Mouse (Mus musculus): ENCODE data around the gene Pfdn6.
A peak's percentile ranks its signal among the peaks of the same experiment; 100 is the strongest.

Pfdn6 gene

DNA sequence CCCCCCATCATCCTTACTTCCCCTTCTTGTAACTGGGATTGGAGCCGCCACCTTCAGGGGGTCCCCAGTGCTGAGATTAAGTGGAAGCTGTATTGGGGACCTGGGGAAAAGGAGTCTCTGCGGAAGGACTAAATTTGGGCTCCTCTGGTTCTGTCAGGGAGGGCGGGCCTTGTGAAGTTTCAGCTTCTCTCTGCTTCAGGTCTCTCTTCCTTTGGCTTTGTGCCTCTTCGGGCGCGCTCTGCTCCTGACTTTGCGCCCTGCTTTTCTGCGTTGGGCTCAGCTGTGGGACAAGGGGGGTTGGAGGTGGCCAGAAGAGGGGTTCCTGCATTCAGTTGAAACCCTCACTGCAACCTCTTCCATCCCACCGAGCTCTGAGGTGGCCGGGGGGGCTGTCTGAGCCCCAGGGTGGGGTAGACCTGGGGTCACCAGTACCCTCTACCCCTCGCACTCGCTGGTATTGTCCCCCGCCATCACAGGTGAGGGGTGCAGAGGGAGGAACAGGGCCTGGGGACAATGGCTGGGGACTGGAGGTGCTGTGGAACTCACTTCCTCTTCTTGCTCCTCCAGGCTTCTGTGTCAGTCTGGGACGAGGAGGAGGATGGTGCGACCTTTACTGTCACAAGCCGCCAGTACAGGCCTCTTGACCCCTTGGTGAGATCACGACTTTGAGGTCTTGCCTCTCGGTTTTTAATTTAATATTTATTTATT lies 8.8 kb downstream of the Pfdn6 start:
- no peak for DNase-seq

- peak; percentile 48 to 61 for DNase-seq
Observed at GRCm38 (mm10) chr17:33930280-33931158, 9.6 kb downstream of the Pfdn6 start.

DNA sequence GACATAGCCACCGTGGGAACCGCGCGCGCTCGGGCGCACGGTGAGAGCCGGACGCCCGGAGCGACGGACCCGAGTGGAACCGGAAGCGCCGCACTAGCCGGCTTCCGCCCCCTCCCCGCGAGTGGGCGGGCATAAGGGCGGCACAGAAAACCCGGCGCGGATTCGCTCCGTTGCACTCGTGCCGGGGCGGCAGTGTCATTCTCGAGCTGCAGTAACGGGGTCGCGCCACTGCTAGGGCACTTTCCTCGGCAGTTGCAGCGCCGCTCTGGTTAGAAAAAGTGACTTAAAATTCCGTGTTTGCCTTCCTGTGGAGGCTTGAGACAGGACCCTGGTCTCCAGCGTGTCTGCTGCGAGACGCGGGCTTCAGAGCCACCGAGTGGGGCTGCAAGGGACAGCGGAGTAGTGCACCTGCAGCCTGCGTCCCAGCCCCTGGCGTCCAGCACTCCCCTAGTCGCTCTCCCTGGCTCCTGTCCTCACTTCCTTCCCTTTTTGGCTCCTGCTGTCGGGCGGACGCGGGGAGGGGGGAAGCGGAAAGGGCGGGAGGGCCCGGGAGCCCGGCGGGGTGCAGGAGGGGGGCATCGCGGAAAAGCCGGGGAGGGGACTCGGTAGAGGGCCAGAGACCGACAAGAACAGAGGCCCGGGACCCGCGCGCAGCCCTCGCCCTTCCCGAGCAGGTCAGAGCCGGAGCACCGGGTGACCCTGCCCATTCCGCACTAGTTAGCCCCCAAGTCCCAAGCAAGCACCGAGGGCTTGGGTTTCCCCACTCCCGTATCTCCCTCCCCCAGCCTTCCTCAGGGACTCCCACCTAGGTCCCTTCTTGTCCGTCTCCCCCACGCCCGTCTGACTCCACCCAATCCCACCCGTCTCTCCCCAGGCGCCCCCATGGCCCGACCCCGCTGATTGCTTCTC lies 10.5 kb downstream of the Pfdn6 start, which contains the start of gene Rgl2:
Gene Rgl2 (plus strand): TSS at position 173 of the 909 bp plus-strand sequence.
- DNase-seq = peak; percentile 96

DNA sequence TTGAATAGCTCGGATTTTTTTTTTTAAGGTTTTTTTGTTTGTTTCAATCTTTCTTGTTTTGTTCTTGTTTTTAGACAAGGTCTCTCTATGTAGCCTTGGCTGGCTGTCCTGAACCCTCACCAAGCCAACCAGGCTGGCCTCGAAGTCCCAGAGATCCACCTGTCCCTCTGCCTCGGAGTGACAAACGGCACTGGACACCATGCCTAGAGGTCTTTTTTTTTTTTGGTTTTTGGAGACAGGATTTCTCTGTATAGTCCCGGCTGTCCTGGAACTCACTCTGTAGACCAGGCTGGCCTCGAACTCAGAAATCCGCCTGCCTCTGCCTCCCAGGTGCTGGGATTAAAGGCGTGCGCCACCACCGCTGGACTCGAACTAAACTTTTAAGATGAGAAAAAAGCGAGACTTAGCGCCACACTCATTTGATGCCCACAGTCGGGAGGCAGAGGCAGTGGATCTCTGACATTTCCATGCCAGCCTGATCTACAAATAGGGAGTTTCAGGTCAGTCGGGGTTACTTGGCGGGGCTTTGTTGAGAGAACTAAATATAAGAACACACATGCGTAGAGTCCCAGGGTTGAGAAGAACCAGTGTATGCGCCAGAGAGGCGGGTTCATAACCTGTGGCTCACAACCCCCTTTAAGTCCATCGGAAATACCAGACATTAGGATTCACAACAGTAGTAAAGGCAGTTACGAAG lies 11.7 kb downstream of the Pfdn6 start:
- DNase-seq = no peak

- DNase-seq = no peak
Observed at GRCm38 (mm10) chr17:33926207-33926932, 13.8 kb downstream of the Pfdn6 start.

- no peak for DNase-seq
Observed at GRCm38 (mm10) chr17:33925406-33926116, 14.6 kb downstream of the Pfdn6 start.

- DNase-seq = peak in 1 of 2 experiments; percentile 39
Observed at GRCm38 (mm10) chr17:33924577-33925283, 15.4 kb downstream of the Pfdn6 start.

GRCm38 (mm10) chr17:33921361-33921760 lies 18.8 kb downstream of the Pfdn6 start:
- no peak for DNase-seq

- peak; percentile 88 to 92 for DNase-seq
Observed at GRCm38 (mm10) chr17:33920282-33921097, 19.7 kb downstream of the Pfdn6 start.

DNA sequence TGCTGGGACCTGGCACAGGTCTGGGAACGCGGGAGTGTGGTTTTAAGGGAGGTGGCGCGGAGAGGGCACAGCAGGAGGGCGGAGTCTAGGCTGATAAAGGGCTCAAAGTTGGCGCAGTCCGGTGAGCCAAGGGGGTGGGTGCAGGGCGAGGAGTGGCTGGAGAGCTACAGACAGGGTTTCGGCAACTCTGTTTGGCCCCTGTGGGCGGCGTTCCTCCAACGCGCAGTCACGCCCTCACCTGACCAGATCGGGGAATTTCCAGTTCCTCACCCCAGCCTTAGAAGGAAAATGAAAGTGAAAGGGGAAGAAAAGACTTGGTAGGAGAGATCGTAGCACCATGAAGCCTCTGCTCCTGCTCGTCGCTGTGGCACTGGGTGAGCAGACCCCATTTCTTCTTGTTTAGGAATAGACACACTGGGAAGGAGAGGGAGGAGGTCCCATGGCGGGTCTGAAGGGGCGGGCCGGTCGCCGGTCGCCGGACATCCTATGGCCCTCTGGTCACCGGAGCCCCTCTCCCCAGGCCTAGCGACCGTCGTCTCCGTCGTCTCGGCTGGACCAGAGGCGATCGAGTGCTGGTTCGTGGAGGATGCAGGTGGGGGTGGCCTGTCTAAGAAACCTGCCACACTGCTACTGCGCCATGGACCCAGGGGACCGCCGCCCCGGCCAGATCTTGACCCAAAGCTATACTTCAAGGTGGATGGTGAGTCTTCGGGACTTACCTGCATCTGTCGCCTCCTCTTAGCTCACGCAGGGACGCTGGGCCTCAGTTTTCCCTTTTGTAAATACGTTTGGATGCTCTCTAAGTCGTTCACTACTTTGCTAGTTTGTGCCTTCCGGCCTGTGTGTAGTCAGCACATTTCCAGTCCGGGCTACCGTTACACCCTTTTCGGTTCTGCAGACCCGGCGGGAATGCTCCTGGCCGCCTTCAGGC lies 20.5 kb downstream of the Pfdn6 start:
- peak; percentile 55 to 64 for DNase-seq

GRCm38 (mm10) chr17:33918293-33919203 lies 21.6 kb downstream of the Pfdn6 start:
- no peak for DNase-seq

GRCm38 (mm10) chr17:33917656-33918292 lies 22.4 kb downstream of the Pfdn6 start:
- DNase-seq = no peak

- no peak for DNase-seq
Observed at GRCm38 (mm10) chr17:33916847-33917655, 23.1 kb downstream of the Pfdn6 start.

DNA sequence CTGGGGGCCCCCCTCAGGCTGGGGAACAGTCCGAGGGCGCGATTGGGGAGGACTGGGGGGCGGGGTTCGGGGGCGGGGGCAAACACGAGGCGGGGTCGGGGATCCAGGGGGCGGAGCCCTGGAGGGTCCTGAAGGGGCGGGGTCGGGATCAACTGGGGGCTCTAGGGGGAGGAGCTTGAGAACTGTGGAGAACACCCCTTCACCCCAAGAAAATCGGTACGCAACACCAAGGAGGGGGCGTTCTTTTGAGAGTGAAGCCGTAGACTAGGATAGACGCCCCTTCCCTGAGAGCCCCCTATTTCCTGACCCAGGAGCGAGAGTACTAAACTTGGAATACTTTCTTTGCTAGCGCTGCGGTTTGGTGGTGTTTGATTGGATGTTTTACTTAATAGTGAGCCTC lies 23.8 kb downstream of the Pfdn6 start:
- DNase-seq = no peak

DNA sequence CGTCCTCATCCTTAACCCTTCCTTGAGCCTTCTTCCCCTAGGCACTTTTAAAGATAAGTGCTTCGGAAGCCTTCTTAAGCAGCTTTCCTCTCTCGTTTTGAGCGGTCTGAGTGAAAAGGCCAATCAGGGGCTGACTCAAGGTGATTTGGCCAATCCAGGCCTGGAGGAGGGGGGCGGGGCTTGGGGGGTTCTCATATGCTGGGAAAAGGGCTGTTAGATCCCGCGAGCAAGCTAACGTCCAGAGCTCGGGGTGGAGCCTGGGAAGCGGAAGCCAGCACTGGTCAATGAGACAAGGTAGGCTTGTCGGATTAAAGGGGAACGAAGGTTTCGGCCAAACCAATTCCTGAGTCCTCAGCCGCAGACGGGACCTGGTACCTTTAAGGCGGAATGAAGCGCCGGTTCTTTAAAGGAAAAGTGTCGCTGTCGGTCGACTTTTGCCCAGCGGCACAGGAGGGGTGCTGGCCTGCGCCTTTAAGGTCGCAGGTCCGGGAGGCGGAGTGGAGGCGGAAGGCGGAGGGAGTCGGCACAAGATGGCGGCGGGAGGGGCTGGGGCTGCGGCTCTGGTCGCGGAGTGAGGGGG lies 24.4 kb downstream of the Pfdn6 start, which contains the start of the genes Tapbp and Zbtb22:
Gene Tapbp (plus strand): TSS at position 229 of the 580 bp plus-strand sequence.
Gene Zbtb22 (plus strand): TSS at position 234 of the 580 bp plus-strand sequence.
- peak; percentile 96 to 99 for DNase-seq

All from cerebellum, postnatal 36 days (tissue).